Mouse (Mus musculus) hindbrain, embryonic 11.5 days (tissue): ENCODE measurements around the gene Slc24a3. TPM values are rescaled to one million over a fixed set of nuclear protein-coding genes. Genes with fewer than 3 reads are reported as not detected.

ENCODE experiments used
- ATAC-seq: fragments of 200-750 bp; cut with Nextera tagmentation; 2 replicates; pipeline ENCODE4 v1.8.0; 2017; ENCODE audit warnings: mild to moderate bottlenecking, moderate TSS enrichment, moderate library complexity; ENCODE audit not compliant: low FRiP score
- DNase-seq: peaks from one replicate; pipeline ENCODE4 v3.0.0-alpha.2; 2015; ENCODE audit warnings: low spot score
- H3K27ac ChIP-seq: fragments of 300-500 bp; sonication (generic); 2 replicates; pipeline ENCODE4 v1.5.1; 2014; ENCODE audit warnings: mild to moderate bottlenecking, low read depth, low read length
- H3K27me3 ChIP-seq: fragments of 300-500 bp; sonication (generic); 2 replicates; pipeline ENCODE4 v1.6.1; 2014; ENCODE audit warnings: mild to moderate bottlenecking, low read length, moderate library complexity, mixed read lengths; ENCODE audit not compliant: control insufficient read depth, insufficient read depth
- H3K36me3 ChIP-seq: fragments of 300-500 bp; sonication (generic); 2 replicates; pipeline ENCODE4 v1.6.1; 2014; ENCODE audit warnings: mild to moderate bottlenecking, low read length, moderate library complexity, mixed read lengths; ENCODE audit not compliant: control insufficient read depth, insufficient read depth
- H3K4me1 ChIP-seq: fragments of 300-500 bp; sonication (generic); replicated peaks from 2 replicates; pipeline ENCODE4 v1.6.1; 2014; ENCODE audit warnings: low read length, mixed read lengths; ENCODE audit not compliant: control insufficient read depth, insufficient read depth
- H3K4me2 ChIP-seq: fragments of 300-500 bp; sonication (generic); replicated peaks from 2 replicates; pipeline ENCODE4 v1.6.1; 2014; ENCODE audit warnings: mild to moderate bottlenecking, low read depth, low read length
- H3K4me3 ChIP-seq: fragments of 300-500 bp; sonication (generic); 2 replicates; pipeline ENCODE4 v1.5.1; 2014; ENCODE audit warnings: low read depth, low read length
- H3K9ac ChIP-seq: fragments of 300-500 bp; sonication (generic); 2 replicates; pipeline ENCODE4 v1.6.1; 2014; ENCODE audit warnings: low read depth, low read length
- H3K9me3 ChIP-seq: fragments of 300-500 bp; sonication (generic); 2 replicates; pipeline ENCODE4 v1.6.1; 2016; ENCODE audit warnings: low read length; ENCODE audit not compliant: control insufficient read depth
- WGBS: fragments of 180-500 bp; shearing (Covaris S2); extraction: QIAGEN DNeasy Blood & Tissue Kit; methylation state at CpG from one replicate; pipeline ENCODE4 v1.1.7; 2014; 5-methylcytosine and 5-hydroxymethylcytosine counted together
- polyA plus RNA-seq: library from polyadenylated mRNA; unstranded; fragments of >200 nt; fragmentation: Nextera tagmentation; extraction: Ambion mirVana; gene quantifications from 2 replicates; pipeline ENCODE4 v1.2.1, GENCODE M21; 2014

Gene Slc24a3
- polyA plus RNA-seq, 1 experiment from 2014 or later = 2.5 TPM

DNA sequence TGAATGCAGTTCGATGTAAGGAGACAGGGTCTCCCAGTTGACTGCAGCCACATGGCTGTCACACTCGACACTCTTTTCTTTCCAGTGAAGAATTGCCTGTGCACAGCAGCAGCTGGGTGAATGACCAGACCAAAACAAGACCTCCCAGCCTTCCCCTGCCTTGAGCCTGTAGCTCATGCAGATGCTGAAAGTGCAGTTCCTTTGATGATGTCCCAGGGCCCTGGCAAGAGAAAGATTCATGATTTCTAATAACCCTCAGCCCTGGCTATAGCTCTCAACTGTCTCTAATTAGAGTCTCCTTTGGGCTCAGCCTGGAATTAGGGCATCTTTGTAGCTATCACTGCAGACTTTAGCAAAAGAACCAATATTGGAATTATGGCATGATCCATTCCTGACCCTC is 312.1 kb downstream of the Slc24a3 start:
- Histone ChIP-seq H3K36me3 (no peaks in the 10 kb centered on the region), H3K27ac (no peak overlapping the region), H3K27me3 (no peaks in the 10 kb centered on the region), H3K9ac (no peak overlapping the region), H3K4me2 (no peak overlapping the region), H3K4me3 (no peak overlapping the region), H3K9me3 (no peaks in the 10 kb centered on the region), H3K4me1 (no peaks in the 10 kb centered on the region)
- no peak for ATAC-seq
- WGBS = 67% methylated on average over 2 of the region's 2 CpGs
- DNase-seq = no peak

DNA sequence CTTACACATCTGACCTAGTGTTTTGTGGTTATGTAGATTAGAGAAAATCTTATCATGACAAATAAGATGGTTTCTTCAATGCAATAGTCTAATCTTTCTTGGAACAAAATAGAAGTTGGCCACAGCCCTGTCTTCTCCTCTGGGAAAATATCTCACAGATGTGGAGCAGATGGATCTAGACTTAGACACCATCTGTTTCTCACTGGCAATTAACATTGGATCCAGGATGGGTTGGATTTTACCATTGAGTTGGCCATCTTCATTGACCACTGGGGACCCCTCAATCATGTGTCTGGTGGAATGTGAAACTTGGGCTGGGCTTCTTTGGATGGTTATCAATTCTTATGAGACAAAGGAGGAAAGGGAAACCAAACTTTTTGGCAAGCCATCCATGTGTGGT is 332.7 kb downstream of the Slc24a3 start:
- Histone ChIP-seq H3K4me1 (no peaks in the 10 kb centered on the region), H3K4me3 (no peak overlapping the region), H3K36me3 (no peaks in the 10 kb centered on the region), H3K9me3 (no peaks in the 10 kb centered on the region), H3K9ac (no peak overlapping the region), H3K4me2 (no peak overlapping the region), H3K27me3 (no peaks in the 10 kb centered on the region), H3K27ac (no peak overlapping the region)
- DNase-seq = no peak
- no peak for ATAC-seq

DNA sequence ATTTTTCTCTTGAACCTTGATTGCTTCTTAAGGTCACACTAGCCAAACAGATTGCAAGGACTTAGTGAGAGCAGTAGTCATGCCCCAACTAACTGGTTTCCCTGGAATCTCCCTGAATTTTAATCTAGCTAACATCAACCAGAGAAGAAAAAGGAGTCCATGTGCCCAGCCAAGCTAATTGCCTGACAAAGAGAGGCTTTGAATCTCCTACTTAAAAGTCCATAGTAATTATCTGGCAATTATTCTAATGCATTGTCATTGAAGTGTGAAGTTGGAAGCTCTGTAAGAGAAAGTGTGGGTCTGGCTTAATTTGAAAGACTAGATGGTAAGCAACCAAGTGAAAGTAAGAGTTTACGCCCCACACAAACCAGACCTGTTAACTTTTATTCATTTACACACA is 333.9 kb downstream of the Slc24a3 start:
- H3K27me3 ChIP-seq = no peaks in the 10 kb centered on the region
- no peaks in the 10 kb centered on the region for H3K4me1 ChIP-seq
- no peak overlapping the region for H3K4me2 ChIP-seq
- H3K4me3 ChIP-seq = no peak overlapping the region
- H3K36me3 ChIP-seq = no peaks in the 10 kb centered on the region
- ATAC-seq (no peak), DNase-seq (no peak)
- no peak overlapping the region for H3K27ac ChIP-seq
- 80% methylated on average over 1 of the region's 1 CpGs for WGBS
- H3K9me3 ChIP-seq = no peaks in the 10 kb centered on the region
- no peak overlapping the region for H3K9ac ChIP-seq

DNA sequence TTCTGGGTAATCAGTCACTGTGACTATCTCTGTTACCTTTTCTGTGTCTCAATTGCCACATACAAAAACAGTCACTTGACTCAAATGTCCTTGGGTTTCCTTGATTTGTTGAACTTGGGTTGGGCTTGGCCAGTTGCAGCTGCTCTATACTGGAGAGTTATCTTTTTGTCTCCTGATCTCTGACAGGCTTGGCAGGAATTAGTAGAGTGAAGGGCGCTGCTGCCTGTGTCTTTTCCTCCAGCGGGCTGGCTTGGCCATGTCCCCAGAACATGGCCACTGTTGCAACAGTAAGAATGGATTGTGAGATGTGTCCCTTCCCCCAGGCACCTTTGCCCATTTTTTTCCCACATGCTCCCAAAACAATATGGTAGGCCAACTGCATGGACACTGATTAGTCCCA is 340.1 kb downstream of the Slc24a3 start:
- Histone ChIP-seq H3K4me2 (no peak overlapping the region), H3K27ac (no peak overlapping the region), H3K9me3 (no peaks in the 10 kb centered on the region), H3K27me3 (no peaks in the 10 kb centered on the region), H3K9ac (no peak overlapping the region), H3K36me3 (no peaks in the 10 kb centered on the region), H3K4me3 (no peak overlapping the region), H3K4me1 (no peaks in the 10 kb centered on the region)
- ATAC-seq (no peak), DNase-seq (no peak)
- 86% methylated on average over 2 of the region's 2 CpGs for WGBS

DNA sequence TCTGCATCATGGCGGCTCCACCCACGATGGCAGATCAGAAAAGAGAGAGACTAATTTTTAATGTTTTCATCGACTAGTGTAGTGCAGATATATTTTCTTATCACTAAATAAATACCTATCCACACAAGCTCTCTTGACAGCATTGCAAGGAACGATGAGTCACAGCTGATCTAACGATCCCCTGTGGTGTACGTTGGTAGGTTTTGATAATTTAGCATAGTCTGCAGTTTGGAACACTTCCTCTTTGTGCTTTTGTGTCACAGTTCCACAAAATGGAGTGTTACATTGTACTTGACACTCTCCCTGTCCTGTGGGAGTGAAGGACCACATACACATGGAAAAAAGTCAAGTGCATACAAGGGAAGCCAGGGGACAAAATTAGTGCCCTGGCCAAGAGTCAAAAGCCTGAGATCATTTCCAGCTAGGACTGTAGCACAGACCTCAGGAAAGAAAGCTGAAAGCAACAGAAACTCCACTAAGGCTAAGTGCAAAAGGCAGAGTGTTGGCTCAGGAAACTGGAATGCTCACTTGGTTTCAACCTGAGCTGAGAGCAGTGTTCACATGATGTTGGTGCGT is 343.2 kb downstream of the Slc24a3 start:
- H3K9me3 ChIP-seq = no peaks in the 10 kb centered on the region
- H3K27ac ChIP-seq = no peak overlapping the region
- H3K4me3 ChIP-seq = no peak overlapping the region
- H3K9ac ChIP-seq = no peak overlapping the region
- ATAC-seq (no peak), DNase-seq (no peak)
- H3K4me2 ChIP-seq = no peak overlapping the region
- no peaks in the 10 kb centered on the region for H3K4me1 ChIP-seq
- WGBS = 92% methylated on average over 7 of the region's 7 CpGs
- no peaks in the 10 kb centered on the region for H3K27me3 ChIP-seq
- no peaks in the 10 kb centered on the region for H3K36me3 ChIP-seq

DNA sequence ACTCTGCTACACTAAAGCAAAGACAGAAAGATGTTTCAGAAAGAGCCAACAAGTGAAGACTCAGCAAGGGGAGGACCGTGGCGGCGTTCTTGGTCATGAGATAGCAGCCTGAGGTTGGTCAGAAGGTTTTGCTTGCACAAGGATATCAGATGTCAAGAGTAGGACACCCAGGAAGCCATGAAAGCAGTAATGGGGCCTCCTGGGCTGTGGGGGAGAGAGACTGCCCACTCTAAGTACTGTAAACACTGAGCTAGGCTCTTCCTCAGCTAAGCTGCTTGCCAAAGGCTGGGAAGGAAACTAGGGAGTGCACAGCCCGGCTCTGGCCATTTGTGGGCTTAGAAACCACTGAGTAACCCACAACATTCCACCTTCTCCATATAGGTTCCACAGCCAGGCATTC is 348.4 kb downstream of the Slc24a3 start:
- H3K4me1 ChIP-seq = no peaks in the 10 kb centered on the region
- H3K27me3 ChIP-seq = no peaks in the 10 kb centered on the region
- no peak overlapping the region for H3K4me2 ChIP-seq
- H3K27ac ChIP-seq = no peak overlapping the region
- H3K9ac ChIP-seq = no peak overlapping the region
- H3K4me3 ChIP-seq = no peak overlapping the region
- H3K36me3 ChIP-seq = no peaks in the 10 kb centered on the region
- WGBS = 77% methylated on average over 4 of the region's 4 CpGs
- no peak for ATAC-seq
- no peak for DNase-seq
- H3K9me3 ChIP-seq = no peaks in the 10 kb centered on the region

DNA sequence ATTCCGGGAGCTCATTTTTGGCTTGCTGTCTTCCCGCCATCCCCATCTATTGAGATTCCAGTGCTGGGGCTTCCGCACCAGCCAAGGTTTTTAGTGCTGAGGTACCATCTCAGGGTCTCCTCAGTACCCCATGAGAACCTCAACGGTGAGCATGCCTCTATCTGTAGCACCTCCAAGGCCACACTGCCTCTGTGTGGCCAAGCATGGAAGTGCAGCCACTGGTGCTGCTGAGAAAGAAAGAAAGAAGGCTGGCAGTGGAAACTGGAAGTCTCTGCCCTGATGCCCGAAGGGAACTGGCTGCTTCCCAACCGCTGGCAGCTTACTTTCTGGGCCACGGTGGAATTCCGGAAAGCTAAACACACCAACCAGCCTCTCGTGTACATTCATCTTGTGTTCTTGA is 349.8 kb downstream of the Slc24a3 start:
- H3K4me2 ChIP-seq = no peak overlapping the region
- no peak overlapping the region for H3K4me3 ChIP-seq
- H3K9me3 ChIP-seq = no peaks in the 10 kb centered on the region
- H3K4me1 ChIP-seq = no peaks in the 10 kb centered on the region
- H3K9ac ChIP-seq = no peak overlapping the region
- DNase-seq = peak; percentile 87
- 53% methylated on average over 9 of the region's 9 CpGs for WGBS
- no peaks in the 10 kb centered on the region for H3K27me3 ChIP-seq
- H3K27ac ChIP-seq = no peak overlapping the region
- ATAC-seq = peak; percentile 81
- H3K36me3 ChIP-seq = no peaks in the 10 kb centered on the region

DNA sequence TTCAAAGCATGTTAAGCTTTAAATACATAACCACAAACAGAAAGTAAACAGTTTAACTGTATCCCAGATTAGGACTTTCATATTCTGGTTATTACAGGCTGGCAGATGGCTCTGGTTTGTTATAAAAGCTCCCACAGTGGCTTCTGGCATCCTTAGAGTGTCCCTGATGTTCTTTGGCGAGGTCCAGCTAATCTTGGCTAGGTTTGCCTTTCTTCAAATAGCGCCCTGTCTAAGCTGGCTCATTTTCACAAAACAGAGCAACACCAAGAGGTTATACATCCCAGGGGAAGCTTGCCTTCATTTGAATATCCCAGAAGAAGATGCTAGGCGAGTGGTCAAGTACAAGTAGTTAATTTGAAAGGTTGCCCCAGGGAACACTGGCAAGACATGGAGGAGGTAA is 354.5 kb downstream of the Slc24a3 start:
- no peaks in the 10 kb centered on the region for H3K36me3 ChIP-seq
- H3K27ac ChIP-seq = no peak overlapping the region
- DNase-seq = no peak
- H3K4me1 ChIP-seq = no peaks in the 10 kb centered on the region
- no peak overlapping the region for H3K4me2 ChIP-seq
- H3K9ac ChIP-seq = no peak overlapping the region
- no peak for ATAC-seq
- H3K9me3 ChIP-seq = no peaks in the 10 kb centered on the region
- no peaks in the 10 kb centered on the region for H3K27me3 ChIP-seq
- H3K4me3 ChIP-seq = no peak overlapping the region
- 77% methylated on average over 3 of the region's 3 CpGs for WGBS

DNA sequence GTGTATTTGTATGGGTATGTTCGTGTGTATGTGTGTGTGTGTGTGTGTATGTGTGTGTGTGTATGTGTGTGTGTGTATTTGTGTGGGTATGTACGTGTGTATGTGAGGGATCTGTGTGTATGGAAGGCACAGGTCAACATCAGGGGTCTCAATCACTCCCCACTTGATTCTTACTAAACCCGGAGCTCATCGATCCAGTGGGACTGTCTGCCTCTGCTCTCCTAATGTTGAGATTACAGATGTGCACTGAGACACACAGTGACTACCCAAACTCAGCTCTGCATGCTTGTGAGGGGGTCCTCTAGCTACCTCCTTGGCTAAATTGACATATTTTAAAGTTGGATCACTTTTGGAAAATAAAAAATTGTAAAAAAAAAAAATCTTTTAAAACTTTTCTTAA is 355.8 kb downstream of the Slc24a3 start:
- Histone ChIP-seq H3K4me2 (no peak overlapping the region), H3K9ac (no peak overlapping the region), H3K27me3 (no peaks in the 10 kb centered on the region), H3K4me1 (no peaks in the 10 kb centered on the region), H3K36me3 (no peaks in the 10 kb centered on the region), H3K4me3 (no peak overlapping the region), H3K9me3 (no peaks in the 10 kb centered on the region), H3K27ac (no peak overlapping the region)
- WGBS = 94% methylated on average over 4 of the region's 4 CpGs
- DNase-seq (no peak), ATAC-seq (no peak)
